In the genomic region with DNA sequence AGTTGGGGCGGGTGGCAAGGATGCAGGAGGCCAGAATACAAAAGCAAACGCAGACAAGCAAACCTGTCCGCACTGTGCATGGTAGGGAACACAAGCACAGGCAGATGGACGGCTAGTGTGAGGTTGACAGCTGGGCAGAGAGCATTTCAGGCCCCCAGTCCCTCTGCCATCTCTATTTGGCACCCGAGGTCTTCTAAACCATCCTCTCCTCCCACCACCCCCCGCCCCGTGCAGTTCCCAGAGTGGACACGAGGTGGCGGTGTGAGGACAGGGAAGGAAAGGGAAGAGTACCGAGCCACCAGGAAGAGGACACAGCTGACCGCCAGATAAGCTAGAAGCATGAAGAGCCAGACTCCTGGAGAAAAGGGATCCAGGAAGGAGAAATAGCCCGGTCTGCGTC, we compare ENCODE assay signal across 8 mouse cellular contexts. TPM values are rescaled to one million over a fixed set of nuclear protein-coding genes. Genes with fewer than 3 reads are reported as not detected.
A peak's percentile ranks its signal among the peaks of the same experiment; 100 is the strongest.
DNase-seq lines count a peak whose midpoint lies in the region; ATAC-seq and TF ChIP-seq lines count a peak whose summit lies in the region.

No protein-coding gene starts in this region.

- H3K27ac ChIP-seq in intestine, embryonic 14.5 days (ENCODE audit: low read depth) = no peak overlapping the region
- H3K27ac ChIP-seq in intestine, embryonic 15.5 days = no peak overlapping the region
- H3K27ac ChIP-seq in intestine, postnatal 0 days (ENCODE audit: low read depth, low read length) = no peak overlapping the region
- no peak overlapping the region for H3K27ac ChIP-seq in liver, adult 2 months (replicated peaks; ENCODE audit: insufficient read depth, low read depth, low read length)
- no peak overlapping the region for H3K27ac ChIP-seq in neural tube, embryonic 11.5 days (ENCODE audit: low read depth, low read length)
- H3K27ac ChIP-seq in testis, adult 2 months (ENCODE audit: control insufficient read depth, insufficient read depth, low read depth, low read length) = no peak overlapping the region

- TF ChIP-seq CTCF in intestine, postnatal 0 days (IDR thresholded peaks at IDR 0.05; ENCODE audit: low read depth) = peak; percentile 93
- TF ChIP-seq CTCF in liver, adult 2 months (IDR thresholded peaks at IDR 0.05; ENCODE audit: low read depth, low read length) = peak; percentile 89
- TF ChIP-seq CTCF in testis, adult 2 months (IDR thresholded peaks at IDR 0.05; ENCODE audit: control insufficient read depth, insufficient read depth, insufficient replicate concordance, low read depth, low read length) = peak; percentile 78

- no peak for TF ChIP-seq POLR2A in liver, adult 2 months (IDR thresholded peaks at IDR 0.05; ENCODE audit: extremely low read depth, insufficient read depth, low read length)
- no peak for TF ChIP-seq POLR2A in testis, adult 2 months (IDR thresholded peaks at IDR 0.05; ENCODE audit: control insufficient read depth, low read depth, low read length)

- no peaks in the 10 kb centered on the region for H3K36me3 ChIP-seq in intestine, embryonic 14.5 days (ENCODE audit: control insufficient read depth, insufficient read depth, low read length)
- no peaks in the 10 kb centered on the region for H3K36me3 ChIP-seq in intestine, embryonic 15.5 days
- no peaks in the 10 kb centered on the region for H3K36me3 ChIP-seq in intestine, postnatal 0 days (ENCODE audit: control insufficient read depth, insufficient read depth)
- no peaks in the 10 kb centered on the region for H3K36me3 ChIP-seq in liver, adult 2 months (ENCODE audit: control insufficient read depth, insufficient read depth, low read length)
- H3K36me3 ChIP-seq in neural tube, embryonic 11.5 days (ENCODE audit: control insufficient read depth, insufficient read depth, low read length) = no peaks in the 10 kb centered on the region
- H3K36me3 ChIP-seq in testis, adult 2 months (ENCODE audit: control insufficient read depth, insufficient read depth, low read length) = no peaks in the 10 kb centered on the region

- DNase-seq in intestine, embryonic 14.5 days (ENCODE audit: low spot score) = peak; percentile 94
- DNase-seq in cerebellum, adult 9-11 months = peak; percentile 69
- DNase-seq in frontal cortex, postnatal 25 days (ENCODE audit: low spot score in 2 of 2) = peak; percentile 66 to 73
- peak; percentile 23 for DNase-seq in liver, adult 2 months (ENCODE audit: extremely low read depth, low read depth, low spot score)
- peak; percentile 92 for DNase-seq in neural tube, embryonic 11.5 days (ENCODE audit: low spot score)

- no peak overlapping the region for H3K9ac ChIP-seq in intestine, embryonic 14.5 days (ENCODE audit: low read length)
- H3K9ac ChIP-seq in intestine, embryonic 15.5 days = no peak overlapping the region
- no peak overlapping the region for H3K9ac ChIP-seq in intestine, postnatal 0 days (ENCODE audit: low read depth, low read length)
- no peak overlapping the region for H3K9ac ChIP-seq in liver, adult 2 months (ENCODE audit: low read depth, low read length)
- no peak overlapping the region for H3K9ac ChIP-seq in neural tube, embryonic 11.5 days (ENCODE audit: low read length)

- no peak for ATAC-seq in intestine, embryonic 14.5 days (replicated peaks; ENCODE audit: low FRiP score, low TSS enrichment, low read depth)
- ATAC-seq in intestine, embryonic 15.5 days = no peak
- no peak for ATAC-seq in intestine, postnatal 0 days
- ATAC-seq in neural tube, embryonic 11.5 days (ENCODE audit: insufficient read depth, low FRiP score, low TSS enrichment) = 0 out of 2 replicates have a peak, but pooled peaks have one; percentile 27

- no peaks in the 10 kb centered on the region for H3K79me2 ChIP-seq in liver, adult 2 months (ENCODE audit: control insufficient read depth, insufficient read depth, low read length)

- WGBS in intestine, embryonic 14.5 days = 13% methylated on average over 13 of the region's 13 CpGs
- 20% methylated on average over 13 of the region's 13 CpGs for whole genome bisulfite sequencing in intestine, embryonic 15.5 days
- 24% methylated on average over 13 of the region's 13 CpGs for WGBS in intestine, postnatal 0 days
- WGBS in liver, adult 2 months = 25% methylated on average over 13 of the region's 13 CpGs
- 17% methylated on average over 13 of the region's 13 CpGs for WGBS in neural tube, embryonic 11.5 days

- no peaks in the 10 kb centered on the region for H3K9me3 ChIP-seq in intestine, embryonic 14.5 days (ENCODE audit: control insufficient read depth, low read length)
- no peaks in the 10 kb centered on the region for H3K9me3 ChIP-seq in intestine, embryonic 15.5 days
- H3K9me3 ChIP-seq in intestine, postnatal 0 days (ENCODE audit: control insufficient read depth) = no peaks in the 10 kb centered on the region
- no peaks in the 10 kb centered on the region for H3K9me3 ChIP-seq in neural tube, embryonic 11.5 days (ENCODE audit: control insufficient read depth, low read length)

- no peaks in the 10 kb centered on the region for H3K4me1 ChIP-seq in intestine, embryonic 14.5 days (replicated peaks; ENCODE audit: control insufficient read depth, insufficient read depth, low read length)
- H3K4me1 ChIP-seq in intestine, embryonic 15.5 days (replicated peaks) = no peaks in the 10 kb centered on the region
- H3K4me1 ChIP-seq in intestine, postnatal 0 days (replicated peaks; ENCODE audit: control insufficient read depth, insufficient read depth, low read length) = no peaks in the 10 kb centered on the region
- H3K4me1 ChIP-seq in liver, adult 2 months (ENCODE audit: control insufficient read depth, insufficient read depth, low read length) = no peaks in the 10 kb centered on the region
- H3K4me1 ChIP-seq in neural tube, embryonic 11.5 days (ENCODE audit: control insufficient read depth, insufficient read depth, low read length) = no peaks in the 10 kb centered on the region
- no peaks in the 10 kb centered on the region for H3K4me1 ChIP-seq in testis, adult 2 months (ENCODE audit: control insufficient read depth, insufficient read depth, low read length)

- H3K4me2 ChIP-seq in intestine, embryonic 14.5 days (ENCODE audit: low read length) = no peak overlapping the region
- H3K4me2 ChIP-seq in intestine, embryonic 15.5 days (replicated peaks) = no peak overlapping the region
- H3K4me2 ChIP-seq in intestine, postnatal 0 days (replicated peaks; ENCODE audit: low read depth) = no peak overlapping the region
- no peak overlapping the region for H3K4me2 ChIP-seq in neural tube, embryonic 11.5 days (ENCODE audit: low read depth)

- no peak overlapping the region for H3K4me3 ChIP-seq in intestine, embryonic 14.5 days (ENCODE audit: low read depth, low read length)
- no peak overlapping the region for H3K4me3 ChIP-seq in intestine, embryonic 15.5 days (replicated peaks)
- H3K4me3 ChIP-seq in intestine, postnatal 0 days (ENCODE audit: low read depth, low read length) = no peak overlapping the region
- H3K4me3 ChIP-seq in liver, adult 2 months (ENCODE audit: insufficient read depth, low read depth, low read length) = no peak overlapping the region
- H3K4me3 ChIP-seq in neural tube, embryonic 11.5 days (ENCODE audit: low read depth, low read length) = no peak overlapping the region
- H3K4me3 ChIP-seq in testis, adult 2 months (ENCODE audit: control insufficient read depth, low read depth, low read length) = no peak overlapping the region

- 0 out of 2 replicates have a peak, but pooled peaks cover 3% of the 10 kb centered on the region for H3K27me3 ChIP-seq in intestine, embryonic 14.5 days (replicated peaks; ENCODE audit: control insufficient read depth, insufficient read depth, low read length)
- H3K27me3 ChIP-seq in intestine, embryonic 15.5 days (replicated peaks) = no peaks in the 10 kb centered on the region
- H3K27me3 ChIP-seq in intestine, postnatal 0 days (replicated peaks; ENCODE audit: control insufficient read depth, insufficient read depth, low read length) = no peaks in the 10 kb centered on the region
- H3K27me3 ChIP-seq in liver, adult 2 months (ENCODE audit: control insufficient read depth, insufficient read depth, low read length) = no peaks in the 10 kb centered on the region
- no peaks in the 10 kb centered on the region for H3K27me3 ChIP-seq in neural tube, embryonic 11.5 days (ENCODE audit: control insufficient read depth, insufficient read depth, low read length)
- H3K27me3 ChIP-seq in testis, adult 2 months (ENCODE audit: control insufficient read depth, insufficient read depth, low read length) = no peaks in the 10 kb centered on the region

RNA-seq across cellular contexts. Expression of gene Tbcel, which starts 42.5 kb away (rescaled TPM):
- 5.9 and 6.4 TPM in 2 replicates for polyA plus RNA-seq in intestine, embryonic 14.5 days (2014; fragmentation: Nextera tagmentation; extraction: Ambion mirVana)
- polyA plus RNA-seq in intestine, embryonic 15.5 days (2015; fragmentation: Nextera tagmentation; extraction: Ambion mirVana) = 4.5 and 4.7 TPM in 2 replicates
- 12.2 and 16.0 TPM in 2 replicates for polyA plus RNA-seq in intestine, postnatal 0 days (2015; fragmentation: Nextera tagmentation; extraction: Ambion mirVana)
- 28.6 and 34.3 TPM in 2 replicates for total RNA-seq in liver, adult 2 months (2014; rRNA removed)
- 22.2 and 24.4 TPM in 2 replicates for polyA plus RNA-seq in liver, adult 2 months (2012; rRNA removed)
- polyA plus RNA-seq in neural tube, embryonic 11.5 days (2014; fragmentation: Nextera tagmentation; extraction: Ambion mirVana) = 5.1 and 5.7 TPM in 2 replicates
- 29.9 and 34.0 TPM in 2 replicates for polyA plus RNA-seq in testis, adult 2 months (2012; rRNA removed)

Comparison
In these comparisons a context has a peak if more than half of its experiments do, and no peak if none do; other contexts are left out.
1. DNase-seq: peak in every context shown above with its lines; median percentile 94 in intestine, embryonic 14.5 days; 92 in neural tube, embryonic 11.5 days; 70 in frontal cortex, postnatal 25 days; 69 in cerebellum, adult 9-11 months; 23 in liver, adult 2 months.